Mouse (Mus musculus): ENCODE results near the gene Wwp2. TPM values are rescaled to one million over a fixed set of nuclear protein-coding genes. Genes with fewer than 3 reads are reported as not detected.

Wwp2 gene
- polyA plus RNA-seq, 1 experiment, result 146 TPM

- Histone ChIP-seq H3K27ac (ENCODE audit: insufficient read depth, low read depth, low read length) (no peak overlapping the region), H3K4me1 (ENCODE audit: control insufficient read depth, insufficient read depth, low read length) (peaks cover 18% of the 10 kb centered on the region), H3K4me3 (ENCODE audit: insufficient read depth, low read depth, low read length) (no peak overlapping the region)
- TF ChIP-seq POLR2A (IDR thresholded peaks at IDR 0.05; ENCODE audit: insufficient read depth, low read depth, low read length) (no peak), CTCF (IDR thresholded peaks at IDR 0.05; ENCODE audit: insufficient read depth, low read depth, low read length) (no peak)
- 30% methylated on average over 6 of the region's 6 CpGs for WGBS
These were observed 67.2 kb downstream of the Wwp2 start for GRCm38 (mm10) chr8:107503354-107503753.

GRCm38 (mm10) chr8:107504239-107504985 is 68.2 kb downstream of the Wwp2 start:
- no peak for TF ChIP-seq CTCF (IDR thresholded peaks at IDR 0.05; ENCODE audit: insufficient read depth, low read depth, low read length)
- TF ChIP-seq POLR2A (IDR thresholded peaks at IDR 0.05; ENCODE audit: insufficient read depth, low read depth, low read length), result no peak
- WGBS, result 86% methylated on average over 13 of the region's 13 CpGs
- Histone ChIP-seq H3K4me1 (ENCODE audit: control insufficient read depth, insufficient read depth, low read length) (peaks cover 8% of the 10 kb centered on the region), H3K27ac (ENCODE audit: insufficient read depth, low read depth, low read length) (no peak overlapping the region), H3K4me3 (ENCODE audit: insufficient read depth, low read depth, low read length) (no peak overlapping the region)

GRCm38 (mm10) chr8:107505271-107505670 is 69.1 kb downstream of the Wwp2 start:
- 90% methylated on average over 4 of the region's 4 CpGs for WGBS
- TF ChIP-seq POLR2A (IDR thresholded peaks at IDR 0.05; ENCODE audit: insufficient read depth, low read depth, low read length) (no peak), CTCF (IDR thresholded peaks at IDR 0.05; ENCODE audit: insufficient read depth, low read depth, low read length) (no peak)
- H3K4me3 ChIP-seq (ENCODE audit: insufficient read depth, low read depth, low read length), result no peak overlapping the region
- peaks cover 8% of the 10 kb centered on the region; the same call in 1 of the 2 replicates for H3K4me1 ChIP-seq (ENCODE audit: control insufficient read depth, insufficient read depth, low read length)
- no peak overlapping the region for H3K27ac ChIP-seq (ENCODE audit: insufficient read depth, low read depth, low read length)

GRCm38 (mm10) chr8:107507019-107507418 is 70.9 kb downstream of the Wwp2 start:
- H3K27ac ChIP-seq (ENCODE audit: insufficient read depth, low read depth, low read length), result no peak overlapping the region
- H3K4me1 ChIP-seq (ENCODE audit: control insufficient read depth, insufficient read depth, low read length), result peaks cover 8% of the 10 kb centered on the region; the same call in 1 of the 2 replicates
- TF ChIP-seq POLR2A (IDR thresholded peaks at IDR 0.05; ENCODE audit: insufficient read depth, low read depth, low read length), result no peak
- TF ChIP-seq CTCF (IDR thresholded peaks at IDR 0.05; ENCODE audit: insufficient read depth, low read depth, low read length), result no peak
- no peak overlapping the region for H3K4me3 ChIP-seq (ENCODE audit: insufficient read depth, low read depth, low read length)
- WGBS, result 96% methylated on average over 1 of the region's 1 CpGs

GRCm38 (mm10) chr8:107510204-107510603 is 74.0 kb downstream of the Wwp2 start:
- 94% methylated on average over 5 of the region's 5 CpGs for WGBS
- no peak overlapping the region for H3K4me3 ChIP-seq (ENCODE audit: insufficient read depth, low read depth, low read length)
- no peak for TF ChIP-seq CTCF (IDR thresholded peaks at IDR 0.05; ENCODE audit: insufficient read depth, low read depth, low read length)
- no peak for TF ChIP-seq POLR2A (IDR thresholded peaks at IDR 0.05; ENCODE audit: insufficient read depth, low read depth, low read length)
- H3K27ac ChIP-seq (ENCODE audit: insufficient read depth, low read depth, low read length), result no peak overlapping the region
- H3K4me1 ChIP-seq (ENCODE audit: control insufficient read depth, insufficient read depth, low read length), result no peaks in the 10 kb centered on the region

GRCm38 (mm10) chr8:107510766-107511165 is 74.6 kb downstream of the Wwp2 start:
- no peak for TF ChIP-seq POLR2A (IDR thresholded peaks at IDR 0.05; ENCODE audit: insufficient read depth, low read depth, low read length)
- TF ChIP-seq CTCF (IDR thresholded peaks at IDR 0.05; ENCODE audit: insufficient read depth, low read depth, low read length), result no peak
- Histone ChIP-seq H3K4me1 (ENCODE audit: control insufficient read depth, insufficient read depth, low read length) (no peaks in the 10 kb centered on the region), H3K27ac (ENCODE audit: insufficient read depth, low read depth, low read length) (no peak overlapping the region), H3K4me3 (ENCODE audit: insufficient read depth, low read depth, low read length) (no peak overlapping the region)
- WGBS, result 92% methylated on average over 3 of the region's 3 CpGs

- Histone ChIP-seq H3K4me3 (ENCODE audit: insufficient read depth, low read depth, low read length) (no peak overlapping the region), H3K4me1 (ENCODE audit: control insufficient read depth, insufficient read depth, low read length) (no peaks in the 10 kb centered on the region), H3K27ac (ENCODE audit: insufficient read depth, low read depth, low read length) (no peak overlapping the region)
- TF ChIP-seq CTCF (IDR thresholded peaks at IDR 0.05; ENCODE audit: insufficient read depth, low read depth, low read length) (no peak), POLR2A (IDR thresholded peaks at IDR 0.05; ENCODE audit: insufficient read depth, low read depth, low read length) (no peak)
- 63% methylated on average over 2 of the region's 2 CpGs for WGBS
These were observed 77.1 kb downstream of the Wwp2 start for GRCm38 (mm10) chr8:107513249-107513648.

- H3K27ac ChIP-seq (ENCODE audit: insufficient read depth, low read depth, low read length), result no peak overlapping the region
- H3K4me1 ChIP-seq (ENCODE audit: control insufficient read depth, insufficient read depth, low read length), result peaks cover 4% of the 10 kb centered on the region; the same call in 1 of the 2 replicates
- WGBS, result 93% methylated on average over 6 of the region's 6 CpGs
- TF ChIP-seq POLR2A (IDR thresholded peaks at IDR 0.05; ENCODE audit: insufficient read depth, low read depth, low read length), result no peak
- no peak for TF ChIP-seq CTCF (IDR thresholded peaks at IDR 0.05; ENCODE audit: insufficient read depth, low read depth, low read length)
- H3K4me3 ChIP-seq (ENCODE audit: insufficient read depth, low read depth, low read length), result no peak overlapping the region
These were observed 79.0 kb downstream of the Wwp2 start for GRCm38 (mm10) chr8:107514949-107515721.

GRCm38 (mm10) chr8:107518726-107519125 is 82.6 kb downstream of the Wwp2 start:
- TF ChIP-seq POLR2A (IDR thresholded peaks at IDR 0.05; ENCODE audit: insufficient read depth, low read depth, low read length) (no peak), CTCF (IDR thresholded peaks at IDR 0.05; ENCODE audit: insufficient read depth, low read depth, low read length) (no peak)
- Histone ChIP-seq H3K27ac (ENCODE audit: insufficient read depth, low read depth, low read length) (peak overlapping the region; percentile 50; the same call in 1 of the 2 replicates), H3K4me1 (ENCODE audit: control insufficient read depth, insufficient read depth, low read length) (peaks cover 4% of the 10 kb centered on the region; the same call in 1 of the 2 replicates), H3K4me3 (ENCODE audit: insufficient read depth, low read depth, low read length) (no peak overlapping the region)
- 94% methylated on average over 5 of the region's 5 CpGs for WGBS
